Mouse (Mus musculus) CD8-positive naive resting alpha-beta T cell, adult 2 months (primary cell): ENCODE results near the gene Arid3c.

Experiments
- DNase-seq, 2 experiments: peaks; one replicate each; pipeline ENCODE4 v3.0.0; 2022; ENCODE audit warnings: low read depth in 2 of 2, low spot score in 2 of 2

The Arid3c gene

DNA sequence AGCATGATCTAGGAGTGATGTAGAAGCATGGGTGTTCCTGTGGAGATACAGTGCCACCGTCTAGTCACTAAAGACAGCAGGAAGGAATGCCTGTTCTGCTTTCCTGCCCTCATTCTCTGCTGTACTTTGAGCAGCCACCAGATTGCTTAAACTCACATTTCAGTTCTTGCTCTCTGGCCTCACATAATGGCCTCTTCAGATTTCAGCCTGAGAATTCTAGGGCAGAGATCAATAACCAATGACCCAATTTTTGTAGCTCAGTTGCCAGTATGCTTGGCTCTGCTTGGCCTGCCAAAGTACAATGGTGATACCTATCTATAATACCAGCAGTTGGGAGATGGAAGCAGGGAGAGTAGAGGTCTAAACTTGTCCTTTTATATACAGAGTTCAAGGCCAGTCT is 14.1 kb upstream of the Arid3c start:
- no peak for DNase-seq

DNA sequence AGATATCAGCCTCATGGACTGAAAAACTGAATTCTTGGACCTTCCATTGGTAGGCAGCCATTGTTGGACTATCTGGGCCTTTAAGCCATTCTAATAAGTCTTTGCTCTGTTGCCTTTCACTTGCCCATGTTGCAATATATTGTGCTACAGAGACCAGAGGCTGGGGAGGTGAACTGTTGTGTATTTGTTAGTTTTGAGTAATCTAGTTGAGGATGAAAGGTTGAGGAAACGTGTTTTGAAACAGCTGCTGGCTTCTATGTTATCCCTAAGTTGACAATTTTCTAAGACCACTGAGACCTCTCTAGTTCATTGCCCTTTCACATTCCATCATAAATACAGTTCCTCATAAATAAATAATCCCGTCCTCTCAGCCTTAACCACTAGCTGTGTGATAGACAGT is 13.2 kb upstream of the Arid3c start:
- no peak for DNase-seq

DNA sequence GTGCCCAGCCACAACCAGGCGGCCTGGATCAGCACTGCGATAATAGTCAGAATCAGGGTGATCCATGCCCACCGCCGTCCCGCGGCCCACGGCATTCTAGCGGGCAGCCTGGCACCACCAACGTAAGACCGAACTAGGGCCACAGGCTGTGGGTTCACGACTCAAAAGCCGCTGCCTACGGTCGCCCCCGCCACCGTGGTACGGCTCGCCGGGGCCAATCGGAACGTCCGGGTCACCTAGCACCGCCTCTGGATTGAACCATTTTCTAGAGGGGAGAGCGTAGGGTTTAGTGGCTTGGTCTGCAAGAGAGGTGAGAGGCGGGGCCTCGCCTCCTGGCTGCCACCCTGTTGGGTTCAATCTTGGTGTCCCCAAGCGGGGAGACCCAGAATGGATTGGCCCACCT is 10.2 kb upstream of the Arid3c start:
- DNase-seq, result peak; percentile 83 to 92

DNA sequence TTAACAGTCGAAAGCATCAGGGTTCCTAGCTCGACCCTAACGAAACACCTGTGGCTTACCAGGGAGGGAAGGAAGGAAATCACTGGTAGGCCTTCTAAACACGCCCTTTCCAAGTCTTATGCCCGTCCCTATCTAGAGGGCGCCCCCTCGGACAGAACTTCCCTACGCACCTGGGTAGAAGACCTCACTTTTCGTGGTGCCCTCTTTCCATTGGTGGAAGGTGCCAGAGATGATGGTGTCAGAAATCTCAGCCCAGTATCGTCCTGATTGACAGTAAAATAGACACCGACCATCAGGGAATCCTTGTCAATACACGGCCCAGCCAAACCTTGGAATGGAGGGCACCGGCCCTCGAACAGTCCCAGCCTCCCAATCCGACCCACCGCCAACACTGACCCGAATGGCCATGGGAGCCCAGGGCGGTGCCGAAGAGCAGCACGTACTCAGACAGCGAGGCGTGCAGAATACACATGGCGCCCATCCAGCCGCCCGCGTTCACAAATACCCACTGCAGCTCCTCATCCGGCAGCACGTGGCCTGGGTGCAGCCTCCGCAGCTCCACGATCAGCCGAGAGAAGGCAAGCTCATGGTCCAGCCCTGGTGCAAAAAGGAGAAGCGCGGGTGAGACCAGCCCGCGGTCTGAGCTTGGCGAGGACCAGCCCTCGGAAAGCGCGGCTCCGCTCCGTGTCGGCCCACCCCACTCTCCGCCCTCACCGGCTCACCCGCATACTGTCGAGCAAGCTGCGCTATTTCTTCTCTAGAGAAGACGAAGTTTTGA is 9.6 kb upstream of the Arid3c start:
- DNase-seq, result no peak

DNA sequence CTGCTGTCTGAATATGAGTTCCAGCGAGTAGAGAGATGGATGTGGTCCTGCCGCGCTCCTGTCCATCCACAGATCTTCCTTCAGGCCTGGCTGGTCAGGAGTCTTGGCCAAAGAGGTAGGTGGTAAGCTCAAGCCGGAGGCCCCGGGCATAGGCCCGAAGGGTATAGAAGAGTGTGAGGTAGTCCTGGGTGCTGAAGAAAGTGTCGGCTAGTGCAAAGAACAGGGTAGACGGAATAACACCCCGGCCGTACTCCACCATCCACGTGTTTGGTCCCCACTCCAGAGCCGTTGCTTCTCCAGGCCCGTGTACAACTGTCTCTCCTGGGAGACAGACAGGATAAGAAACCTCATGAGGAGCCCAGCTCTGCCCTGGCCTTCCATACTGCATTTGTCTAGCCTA is 8.3 kb upstream of the Arid3c start:
- no peak for DNase-seq

DNA sequence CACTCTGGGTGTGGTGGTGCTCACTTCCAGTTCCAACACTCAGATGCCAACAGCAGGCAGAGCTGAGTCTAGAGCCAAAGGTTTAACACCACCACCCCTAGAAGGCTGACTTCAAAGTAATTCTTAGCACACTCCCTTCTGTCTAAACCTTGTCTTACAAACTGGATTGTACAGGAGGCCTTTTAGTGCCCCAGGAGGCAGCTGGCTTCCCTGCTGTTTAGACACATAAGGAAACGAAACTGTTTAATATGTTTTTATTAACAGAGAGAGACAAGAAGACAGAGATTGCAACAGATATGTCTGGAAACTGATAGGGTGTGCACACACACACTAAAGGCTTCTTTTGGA is 7.3 kb upstream of the Arid3c start:
- no peak for DNase-seq

DNA sequence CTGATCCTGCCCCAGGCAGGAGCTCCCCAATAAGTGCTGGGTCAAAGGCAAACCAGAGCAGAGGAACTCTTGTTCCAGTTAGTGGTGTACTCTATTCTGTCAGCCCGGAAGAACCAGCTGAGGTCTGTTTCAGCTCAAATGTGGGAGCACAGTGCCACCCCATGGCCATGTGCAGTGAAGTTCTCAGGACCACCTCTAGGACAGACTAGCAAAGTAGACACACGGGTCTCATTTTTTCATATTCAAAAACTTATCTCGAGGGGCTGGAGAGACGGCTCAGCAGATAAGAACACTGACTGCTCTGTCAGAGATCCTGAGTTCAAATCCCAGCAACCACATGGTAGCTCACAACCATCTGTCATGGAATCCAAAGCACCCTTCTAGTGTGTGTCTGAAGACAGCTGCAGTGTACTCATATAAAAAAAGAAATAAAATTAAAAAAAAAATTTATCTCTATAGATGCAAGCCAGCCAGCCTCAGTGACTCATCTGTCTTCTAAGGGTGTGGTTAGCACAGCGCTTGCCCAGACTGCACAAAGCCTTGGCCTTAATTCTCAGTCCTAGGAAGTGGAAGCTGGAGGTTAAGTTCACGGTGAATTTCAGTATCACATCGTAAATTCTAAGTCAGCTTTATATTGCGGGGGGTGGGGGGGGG is 6.8 kb upstream of the Arid3c start:
- peak; percentile 75 to 84 for DNase-seq

DNA sequence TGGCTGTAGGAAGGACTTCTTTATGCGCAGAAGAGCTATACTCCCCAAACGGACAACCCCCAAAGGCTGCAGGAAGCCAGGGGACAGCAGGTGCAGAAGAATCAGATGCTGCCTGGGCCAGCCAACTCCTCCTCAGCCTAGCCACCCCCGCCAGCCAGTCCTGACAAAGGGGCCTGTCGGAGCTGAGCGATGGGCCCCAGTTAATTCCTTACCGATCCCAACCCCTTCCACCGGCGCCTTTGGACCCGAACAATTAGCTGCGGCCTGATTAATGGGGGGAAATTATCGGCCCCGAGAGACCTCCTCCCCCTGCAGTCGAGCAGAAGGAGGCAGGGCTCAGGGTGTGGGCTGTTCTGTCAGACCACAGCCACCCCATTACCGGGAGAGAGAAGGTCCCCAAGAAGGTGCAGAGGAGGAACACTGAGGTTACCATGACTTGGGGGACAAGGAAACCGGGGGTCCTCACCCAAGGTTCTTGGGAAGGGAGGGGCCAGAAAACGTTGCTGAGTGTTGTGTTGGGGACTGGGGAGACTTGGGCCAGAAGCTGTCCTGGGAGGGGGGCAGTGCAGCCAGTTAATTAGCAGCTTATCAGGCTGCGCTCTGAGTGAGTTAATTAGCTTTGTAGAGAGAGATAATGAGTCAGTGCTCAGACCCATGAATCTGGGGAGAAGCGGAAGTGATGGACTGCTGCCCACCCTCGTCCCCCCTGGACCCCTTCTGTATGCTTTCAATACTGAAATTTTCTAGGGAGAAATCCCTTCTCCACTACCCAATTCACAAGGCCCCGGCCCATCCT is 3.9 kb downstream of the Arid3c start:
- DNase-seq, result no peak

DNA sequence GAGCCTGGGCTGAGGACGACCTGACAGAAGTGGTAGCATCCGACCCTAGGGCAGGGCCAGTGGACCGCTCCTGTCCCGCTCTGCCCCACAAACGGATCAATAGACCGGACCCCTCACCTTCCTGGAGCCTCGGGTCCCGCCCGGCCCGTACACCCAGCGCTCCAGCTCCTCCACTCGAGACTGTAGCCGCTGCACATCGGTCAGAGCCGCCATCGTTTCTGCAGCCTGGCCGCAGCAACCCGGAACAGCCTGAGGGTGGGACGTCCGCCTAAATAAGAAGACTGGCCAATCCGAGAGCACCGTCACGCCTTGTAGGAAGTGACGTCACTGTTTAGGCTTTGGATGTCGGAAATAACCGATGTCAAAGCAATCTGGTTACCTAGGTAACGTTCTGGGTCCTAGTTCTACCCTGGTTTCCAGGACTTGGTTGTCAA is 8.0 kb downstream of the Arid3c start, which contains the start of gene Dctn3:
TSS of gene Dctn3 (minus strand) at position 253 of the 434 bp plus-strand sequence.
- DNase-seq, result peak; percentile 70 to 80

DNA sequence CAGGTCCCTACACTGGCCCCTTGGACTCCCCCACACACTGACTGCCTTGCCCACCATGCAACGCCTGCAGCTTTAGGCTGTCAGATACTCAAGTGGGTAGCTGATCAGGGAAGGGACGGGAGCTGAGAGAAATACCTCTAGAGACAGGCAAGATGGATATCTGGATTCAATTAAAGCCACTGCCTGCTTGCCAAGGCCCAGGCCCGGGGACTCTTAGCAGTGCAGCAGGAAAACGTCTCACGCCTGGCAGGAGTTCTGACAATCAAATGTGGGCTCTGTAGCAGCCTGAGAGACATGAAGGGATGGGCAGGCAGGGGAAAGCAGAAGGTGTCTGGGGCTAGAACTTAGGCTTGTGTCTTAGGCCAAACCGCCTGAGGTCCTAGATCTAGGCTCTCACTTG is 14.1 kb downstream of the Arid3c start:
- DNase-seq, result no peak

DNA sequence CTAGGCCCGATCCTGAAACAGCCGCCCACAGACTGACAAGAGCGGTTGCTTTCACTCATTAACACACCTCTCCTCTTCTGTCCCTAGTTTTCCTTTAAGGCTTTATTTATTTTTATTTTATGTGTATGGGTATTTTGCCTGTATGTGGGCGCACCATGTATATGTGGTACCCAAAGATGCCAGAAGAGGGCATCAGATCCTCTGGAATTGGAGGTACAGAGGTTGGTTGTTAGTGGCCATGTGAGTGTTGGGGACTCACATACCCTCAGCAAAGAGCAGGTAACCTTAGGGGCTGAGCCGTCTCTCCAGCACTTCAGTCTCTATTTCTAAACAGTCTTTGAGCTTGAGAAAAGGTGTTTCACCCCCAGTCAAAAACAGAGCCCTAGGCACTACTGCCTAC is 15.3 kb downstream of the Arid3c start:
- DNase-seq, result peak; percentile 42 to 62

DNA sequence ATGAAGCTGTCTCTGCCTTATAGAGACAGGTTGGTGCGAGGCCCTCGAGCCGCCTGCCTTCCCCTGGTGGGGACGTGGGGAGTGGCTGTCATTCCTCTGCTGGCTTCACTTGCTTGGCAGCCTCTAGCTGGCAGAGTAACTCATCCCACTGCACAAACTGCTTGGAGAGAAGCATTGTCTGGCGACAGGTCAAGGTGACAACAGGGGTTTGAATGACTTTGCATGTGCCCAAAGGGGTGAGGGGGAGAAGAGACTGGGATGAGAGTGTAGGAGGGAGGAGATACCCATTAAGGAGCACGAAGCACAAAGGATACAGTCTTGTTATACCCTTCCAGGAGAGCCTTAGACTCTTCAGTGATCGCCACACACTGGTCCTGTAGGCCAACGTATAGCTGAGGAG is 15.9 kb downstream of the Arid3c start:
- no peak for DNase-seq

DNA sequence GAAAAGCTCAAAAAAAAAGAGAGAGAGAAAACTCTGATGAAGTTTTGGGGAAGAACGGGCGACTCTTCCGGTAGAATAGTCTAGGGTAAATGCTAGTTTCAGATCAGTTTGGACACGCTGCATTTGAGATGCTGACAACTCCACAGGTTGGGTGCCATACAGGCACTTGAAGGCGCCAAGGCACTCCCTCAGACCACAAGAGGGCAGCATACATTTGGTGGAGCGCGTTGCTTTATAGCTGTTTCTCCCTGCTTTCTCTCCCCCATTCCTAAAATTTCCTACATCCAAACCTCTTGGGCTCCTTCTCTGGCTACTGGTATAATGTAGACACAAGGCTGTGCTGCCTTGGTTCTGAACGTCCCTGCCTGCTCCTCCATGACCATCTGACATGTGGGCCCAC is 16.7 kb downstream of the Arid3c start:
- peak in 1 of 2 experiments; percentile 52 for DNase-seq

DNA sequence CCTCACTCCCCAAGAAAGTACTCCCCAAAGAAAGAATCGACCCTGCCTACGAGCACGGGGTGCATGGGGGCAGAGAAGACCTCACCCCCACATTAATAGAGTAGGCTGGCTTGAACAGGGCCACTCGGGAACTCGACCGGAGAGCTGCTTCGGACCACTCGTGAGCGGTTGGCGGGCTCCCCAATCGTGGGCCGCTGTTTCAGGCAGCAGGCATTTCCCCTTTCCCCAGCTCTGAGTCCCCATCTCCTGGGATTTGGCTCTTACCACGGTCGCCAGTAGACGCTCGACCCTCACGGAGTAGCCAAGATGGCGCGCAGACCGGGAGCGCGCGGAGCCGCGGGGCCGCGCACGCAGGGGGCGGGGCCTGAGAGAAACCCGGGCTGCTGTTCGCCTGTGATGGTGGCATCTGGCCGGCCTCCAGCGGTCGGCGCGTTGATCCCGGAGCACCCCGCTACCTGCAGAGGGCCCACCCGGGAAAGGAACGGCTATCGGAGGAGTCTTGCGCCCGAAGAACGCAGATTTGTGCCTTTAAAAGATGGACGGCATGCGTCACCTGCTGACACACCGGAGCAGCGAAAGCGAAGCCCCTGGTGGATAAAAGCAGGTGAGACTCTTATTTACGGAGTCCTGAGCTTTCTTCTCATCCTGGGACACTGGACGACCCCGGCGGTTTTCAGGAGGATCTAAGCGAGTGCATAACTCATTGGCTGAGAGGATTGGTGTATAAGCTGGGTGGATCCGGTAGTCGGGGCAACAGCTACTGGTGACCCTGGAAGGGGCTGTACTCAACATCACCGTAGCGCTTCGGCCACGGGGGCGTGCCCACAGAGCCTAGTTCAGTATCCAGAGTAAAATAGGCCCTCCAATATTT is 17.5 kb downstream of the Arid3c start, which contains the start of gene Rpp25l:
TSS of gene Rpp25l (minus strand) at position 338 of the 871 bp plus-strand sequence.
- DNase-seq, result peak; percentile 61 to 80

DNA sequence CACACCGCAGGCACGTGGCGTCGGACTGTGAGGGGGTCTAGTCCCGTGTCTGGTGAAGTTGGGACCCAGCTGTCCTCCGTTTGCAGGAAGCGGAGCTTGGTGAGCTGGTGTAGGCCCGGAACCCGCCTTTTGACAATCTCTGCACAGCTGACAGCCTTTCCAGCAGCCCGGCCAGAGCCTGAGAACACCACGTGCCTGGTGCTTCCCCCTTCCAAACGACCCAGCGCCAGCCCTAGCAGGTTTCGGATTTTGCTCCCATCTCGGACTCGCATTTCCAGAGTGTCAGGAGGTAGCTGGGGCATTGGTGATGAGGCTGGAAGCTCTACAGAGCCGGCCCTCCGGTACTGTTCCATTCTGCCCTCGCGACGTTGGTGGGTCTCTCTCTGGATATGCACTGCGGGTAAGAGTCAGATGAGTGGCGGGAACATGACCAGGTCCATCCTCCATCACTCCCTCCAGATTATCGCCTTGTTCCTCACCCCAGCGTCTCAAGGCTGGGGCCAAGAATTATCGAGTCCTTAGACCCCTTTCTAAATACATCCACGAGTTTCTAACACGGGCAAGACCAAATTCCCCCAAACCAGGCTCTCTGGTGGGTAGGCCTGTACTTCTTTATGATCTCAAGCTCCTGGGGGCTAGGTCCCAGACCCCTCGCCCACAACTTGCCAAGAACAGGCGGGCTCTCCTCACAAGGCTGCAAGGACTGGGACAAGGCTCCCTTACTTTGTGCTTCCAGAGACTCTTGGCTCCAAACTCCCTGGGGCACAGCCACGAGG is 18.3 kb downstream of the Arid3c start:
- DNase-seq, result no peak

DNA sequence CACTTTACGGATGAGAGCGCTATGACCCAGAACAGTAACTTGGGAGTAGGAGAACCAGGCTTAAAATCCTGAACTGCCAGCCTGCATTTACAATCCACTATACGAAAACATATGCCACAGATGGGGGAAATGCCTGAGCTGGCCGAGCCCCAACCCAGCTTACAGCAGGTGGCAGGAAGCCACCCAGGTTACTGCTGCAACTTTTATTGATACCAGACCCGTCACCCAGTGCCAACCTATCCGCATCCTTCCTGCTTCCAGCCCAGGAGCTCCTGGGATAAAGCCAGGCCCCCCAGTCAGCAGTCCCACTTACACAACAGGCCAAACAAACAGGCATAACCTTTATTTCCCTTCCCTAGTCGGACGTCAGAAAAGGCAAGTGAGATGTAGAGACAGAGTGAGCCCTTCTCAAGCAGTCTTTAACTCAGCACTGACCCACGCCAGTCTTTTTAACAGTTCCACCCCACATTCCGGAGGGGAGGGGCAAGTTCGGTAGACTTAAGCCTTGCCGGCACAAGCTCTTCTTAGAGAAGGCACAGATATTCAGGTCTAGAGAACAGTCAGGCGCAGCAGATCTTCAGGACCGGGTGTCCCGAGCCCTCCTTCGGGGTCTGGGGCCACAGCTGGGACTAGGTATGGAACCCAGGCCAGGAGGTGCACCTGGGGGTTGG is 19.1 kb downstream of the Arid3c start:
- DNase-seq, result no peak

DNA sequence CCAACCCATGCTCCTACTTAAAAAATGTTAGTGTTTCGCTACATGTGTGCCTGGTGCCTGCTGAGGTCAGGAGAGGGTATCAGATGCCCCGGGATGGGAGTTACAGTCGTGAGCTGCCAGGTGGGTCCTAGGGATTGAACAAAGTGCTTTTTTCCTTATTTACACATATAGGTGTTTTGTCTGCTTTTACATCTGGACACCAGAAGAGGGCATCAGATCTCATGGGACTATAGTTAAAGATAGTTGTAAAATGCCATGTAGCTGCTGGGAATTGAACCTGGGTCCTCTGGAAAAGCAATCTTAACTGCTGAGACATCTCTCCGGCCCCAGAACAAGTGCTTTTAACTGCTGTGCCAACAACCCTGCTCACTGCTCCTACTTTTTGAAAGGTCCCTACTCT is 20.7 kb downstream of the Arid3c start:
- DNase-seq, result no peak

DNA sequence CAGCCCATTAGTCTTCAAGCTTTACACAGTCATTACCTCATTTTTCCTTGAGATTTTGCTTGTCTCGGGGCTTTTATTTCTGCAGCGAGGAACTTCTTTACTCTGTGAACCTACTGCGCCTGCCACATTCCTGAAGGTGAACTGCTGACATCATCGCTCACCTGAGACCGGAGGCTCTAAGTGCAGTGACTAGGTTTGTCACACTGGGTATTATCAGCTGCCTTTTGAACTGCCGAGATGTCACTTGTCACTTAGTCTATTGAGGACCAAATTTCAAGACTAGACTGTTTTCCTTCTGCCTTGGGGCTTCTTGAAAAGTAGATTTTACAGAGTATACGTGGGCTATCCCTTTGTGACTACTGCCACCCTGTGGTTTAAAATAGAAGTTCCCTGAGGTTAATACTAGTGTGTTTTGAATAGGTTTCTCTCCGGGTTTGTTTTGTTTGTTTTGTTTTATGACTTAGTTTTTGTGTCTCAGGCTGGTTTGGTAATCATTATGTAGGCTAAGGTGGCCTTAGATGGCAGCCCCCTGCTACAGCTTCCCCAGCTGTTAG is 22.7 kb downstream of the Arid3c start:
- peak; percentile 28 to 57 for DNase-seq

DNA sequence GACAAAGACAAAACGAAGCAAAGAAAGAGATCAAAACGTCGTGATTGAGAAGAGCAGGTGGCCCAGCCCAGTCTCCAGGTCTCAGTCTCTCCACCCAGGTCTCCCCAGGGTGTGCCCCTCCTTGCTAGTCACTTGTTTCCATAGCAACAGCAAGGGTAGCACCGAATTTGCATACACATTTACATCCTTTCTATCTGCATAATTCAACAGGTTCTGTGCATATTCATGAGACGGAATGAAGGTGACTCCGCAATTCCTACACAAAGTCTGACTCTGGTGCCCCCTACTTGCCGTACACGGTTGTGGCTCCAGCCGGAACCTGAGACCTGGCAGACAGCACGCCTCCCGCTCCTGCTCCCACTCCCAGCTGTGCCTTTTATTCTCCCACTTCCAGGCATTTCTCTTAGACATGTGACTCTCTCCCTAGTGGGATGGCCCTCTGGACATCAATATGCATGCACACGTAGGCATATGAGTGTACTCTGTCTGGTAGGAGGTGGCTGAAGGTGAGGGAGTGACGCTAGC is 23.9 kb downstream of the Arid3c start:
- DNase-seq, result peak; percentile 29 to 61
